Mouse (Mus musculus) brain, embryonic 14.5 days (tissue): ENCODE measurements around the gene Syt5.

Experiments
- CTCF ChIP-seq: fragments of 200-500 bp; IDR thresholded peaks from 2 replicates; pipeline ENCODE4 v1.5.1; 2012; ENCODE audit warnings: inconsistent platforms, mild to moderate bottlenecking, moderate library complexity, borderline replicate concordance; ENCODE audit not compliant: insufficient read depth, insufficient read length; ENCODE audit errors: extremely low read depth
- POLR2A ChIP-seq: fragments of 200-500 bp; IDR thresholded peaks from 2 replicates; pipeline ENCODE4 v1.6.1; 2012; ENCODE audit warnings: mild to moderate bottlenecking, inconsistent platforms, borderline replicate concordance; ENCODE audit not compliant: poor library complexity, insufficient read depth, insufficient read length, severe bottlenecking; ENCODE audit errors: extremely low read depth

- TF ChIP-seq POLR2A (no peak), CTCF (no peak)
Measured at GRCm38 (mm10) chr7:4496468-4496867, 50.9 kb downstream of the Syt5 start.
